Mouse (Mus musculus): Measurements from ENCODE around the gene Slc44a2.

Slc44a2 gene

DNA sequence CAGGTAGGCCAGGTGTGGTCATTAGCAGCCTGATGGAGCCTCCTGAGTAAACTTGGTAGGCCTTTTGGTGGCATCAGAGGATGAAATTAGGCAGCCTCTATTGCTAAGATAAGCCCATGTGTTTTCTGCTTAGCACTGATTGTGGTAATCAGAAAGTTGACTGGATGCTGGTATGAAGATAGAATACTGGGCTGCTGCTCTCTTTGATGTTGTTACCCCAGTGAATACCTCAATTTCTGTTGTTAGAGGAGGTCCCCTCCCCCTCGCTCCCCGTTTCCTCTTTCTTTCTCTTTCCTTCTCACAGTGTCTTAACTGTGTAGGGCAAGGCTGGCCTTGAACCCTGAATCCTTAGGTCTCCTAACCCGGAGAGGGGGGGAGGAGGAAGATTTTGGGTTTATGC lies 58.7 kb downstream of the Slc44a2 start:
- no peak for DNase-seq (ENCODE audit: low read depth)

- DNase-seq (ENCODE audit: low read depth) = no peak
These were observed 60.4 kb downstream of the Slc44a2 start for GRCm38 (mm10) chr9:21380868-21381267.

DNA sequence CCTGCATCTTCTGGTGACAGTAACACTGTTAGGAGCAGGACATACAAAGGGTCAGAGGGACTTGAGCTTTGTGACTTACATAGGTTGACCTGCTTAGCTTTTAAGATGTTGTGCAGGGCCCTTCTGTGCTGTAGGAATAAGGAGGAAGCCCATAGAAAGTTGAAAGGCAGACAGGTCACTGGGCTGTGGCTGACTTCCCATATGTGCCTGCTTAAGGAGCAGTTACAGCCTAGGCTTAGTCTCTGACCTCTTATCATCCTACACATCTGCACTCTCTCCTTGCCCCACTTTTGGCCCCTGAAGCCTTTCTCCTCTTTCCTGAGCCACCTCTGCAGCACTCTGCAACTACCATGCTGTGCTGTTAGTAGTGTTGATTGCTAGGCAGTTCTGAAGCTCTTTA lies 63.5 kb downstream of the Slc44a2 start:
- DNase-seq (ENCODE audit: low read depth) = no peak

GRCm38 (mm10) chr9:21392646-21393175 lies 72.2 kb downstream of the Slc44a2 start:
- no peak for DNase-seq (ENCODE audit: low read depth)

DNA sequence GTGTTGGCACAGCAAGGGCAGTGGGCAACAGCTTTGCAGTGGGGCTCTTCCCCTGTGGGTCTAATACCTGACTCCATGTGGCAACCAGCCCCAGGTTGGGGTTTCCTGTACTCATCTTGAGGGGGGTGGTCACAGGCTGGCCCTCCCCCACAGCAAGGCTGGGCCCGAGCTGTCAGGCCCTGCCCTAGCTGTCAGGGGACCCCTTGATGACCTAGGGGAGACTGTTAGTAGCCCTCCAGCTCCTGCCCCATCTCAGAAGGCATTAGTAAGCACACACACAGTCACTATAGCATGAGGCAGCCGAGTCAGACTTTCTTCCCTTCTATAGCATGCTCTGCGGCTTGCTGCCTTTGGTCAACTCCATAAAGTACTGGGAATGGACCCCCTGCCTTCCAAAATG lies 75.2 kb downstream of the Slc44a2 start:
- DNase-seq (ENCODE audit: low read depth) = no peak

DNA sequence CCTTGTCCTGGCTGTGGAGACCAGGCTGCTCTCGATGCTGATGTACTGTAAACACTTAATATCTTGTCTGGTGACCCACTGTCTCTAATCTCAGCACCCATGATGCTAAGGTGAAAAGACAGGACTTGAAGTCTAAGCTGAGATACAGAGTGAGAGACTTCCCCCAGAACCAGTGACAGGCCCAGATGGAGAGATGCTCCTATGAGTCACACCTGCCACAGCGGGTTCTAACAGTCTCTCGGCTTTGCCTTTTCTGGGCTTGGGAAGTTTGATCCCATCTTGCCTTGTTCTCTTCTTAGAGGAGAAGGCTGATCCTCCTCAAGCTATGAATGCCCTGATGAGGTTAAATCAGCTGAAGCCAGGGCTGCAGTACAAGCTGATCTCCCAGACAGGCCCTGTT lies 76.7 kb downstream of the Slc44a2 start:
- no peak for DNase-seq (ENCODE audit: low read depth)

DNA sequence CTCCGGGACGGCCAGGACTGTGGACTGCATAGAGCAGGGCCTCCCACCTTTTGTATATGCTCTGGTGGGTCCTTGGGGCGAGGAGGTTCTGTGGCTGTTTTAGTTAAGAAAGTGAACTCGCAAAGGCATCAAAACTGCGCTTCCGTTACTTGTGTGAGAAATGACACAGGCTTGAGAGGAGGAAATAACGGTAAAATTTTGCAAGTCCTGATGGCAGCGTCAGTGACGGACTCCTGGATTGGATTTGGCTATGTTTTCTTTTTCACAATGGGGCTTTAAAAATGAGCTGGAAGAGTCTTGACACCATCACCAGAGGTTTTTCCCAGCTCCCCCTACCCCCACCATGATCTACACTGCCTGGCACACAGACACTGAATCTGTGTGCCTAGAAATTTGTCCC lies 80.5 kb downstream of the Slc44a2 start:
- no peak for DNase-seq (ENCODE audit: low read depth)

- no peak for DNase-seq (ENCODE audit: low read depth)
These were observed 82.3 kb downstream of the Slc44a2 start for GRCm38 (mm10) chr9:21402764-21403253.

GRCm38 (mm10) chr9:21403745-21404144 lies 83.2 kb downstream of the Slc44a2 start:
- no peak for DNase-seq (ENCODE audit: low read depth)
